9 mouse cellular contexts compared by ENCODE assay signal in the genomic region with DNA sequence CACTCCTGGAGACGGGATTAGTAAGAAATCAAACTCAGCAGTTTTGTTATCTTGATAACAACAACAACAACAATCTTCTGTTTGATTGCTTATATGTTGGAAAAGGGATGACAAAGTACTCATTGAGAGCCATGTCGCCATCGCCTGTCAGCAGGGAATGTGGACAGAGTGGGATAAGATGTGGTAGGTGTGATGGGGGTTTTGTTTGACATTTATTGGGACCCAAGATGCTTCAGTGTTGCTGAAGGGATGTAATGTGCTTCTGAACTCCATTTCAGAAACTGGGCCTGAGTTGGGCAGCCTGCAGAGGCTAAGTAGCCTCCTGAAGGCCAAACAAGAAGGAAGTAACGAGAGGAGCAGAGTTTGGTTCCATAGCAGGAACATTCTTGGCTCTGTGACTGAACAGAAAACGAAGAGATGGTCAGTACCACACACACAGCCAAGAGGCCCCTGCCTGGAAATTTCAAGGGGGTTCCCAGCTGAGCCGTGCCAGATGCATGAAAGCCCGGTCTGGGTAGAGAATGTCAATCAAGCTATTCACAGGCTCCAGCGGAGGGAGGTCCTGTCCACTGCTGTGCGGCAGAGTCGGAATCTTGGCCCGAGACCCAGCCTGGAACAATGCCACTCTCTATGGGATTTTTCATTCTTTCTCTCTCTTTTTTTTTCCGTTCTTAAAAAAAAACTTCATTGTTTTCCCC. TPM values are rescaled to one million over a fixed set of nuclear protein-coding genes. Genes with fewer than 3 reads are reported as not detected.
DNase-seq lines count a peak whose midpoint lies in the region; ATAC-seq lines count a peak whose summit lies in the region.
"Had no signal": no experiment of that assay in that cellular context is flagged by ENCODE, and none has a peak within 500 bp of the region (broad histone marks: within the 10 kb centered on the region; RNA-seq: fewer than 3 reads in every experiment).

No protein-coding gene starts in this region.

- DNase-seq in kidney, postnatal 25 days: peak; percentile 25 to 34
- peak; percentile 53 to 63 for DNase-seq in cerebellum, postnatal 36 days
- DNase-seq in gastrocnemius, postnatal 25 days: peak; percentile 27
- DNase-seq in lung, postnatal 25 days (ENCODE audit: low spot score): peak; percentile 6
- no peak for DNase-seq in thymus, postnatal 4 days

- 59% methylated on average over 12 of the region's 12 CpGs for WGBS in kidney, embryonic 15.5 days
- 45% methylated on average over 12 of the region's 12 CpGs for WGBS in intestine, embryonic 15.5 days
- 45% methylated on average over 12 of the region's 12 CpGs for WGBS in stomach, embryonic 15.5 days

- H3K4me3 ChIP-seq in kidney, embryonic 15.5 days (replicated peaks): no peak overlapping the region
- no peak overlapping the region for H3K4me3 ChIP-seq in intestine, embryonic 15.5 days (replicated peaks)
- H3K4me3 ChIP-seq in stomach, embryonic 15.5 days (replicated peaks): no peak overlapping the region
- H3K4me3 ChIP-seq: megakaryocyte, embryonic 14.5 days had no signal

- no peak overlapping the region for H3K4me2 ChIP-seq in kidney, embryonic 15.5 days
- peak overlapping the region; percentile 27; the same call in 1 of the 2 replicates for H3K4me2 ChIP-seq in intestine, embryonic 15.5 days (replicated peaks)
- H3K4me2 ChIP-seq in stomach, embryonic 15.5 days: peak overlapping the region; percentile 23; the same call in 1 of the 2 replicates

- ATAC-seq in kidney, embryonic 15.5 days (replicated peaks; ENCODE audit: low FRiP score): no peak
- peak; percentile 62 for ATAC-seq in intestine, embryonic 15.5 days
- peak; percentile 39; the same call in 1 of the 2 replicates for ATAC-seq in stomach, embryonic 15.5 days (ENCODE audit: insufficient read depth, low FRiP score, low read depth)

- H3K27me3 ChIP-seq in kidney, embryonic 15.5 days: no peaks in the 10 kb centered on the region
- no peaks in the 10 kb centered on the region for H3K27me3 ChIP-seq in intestine, embryonic 15.5 days (replicated peaks)
- H3K27me3 ChIP-seq in stomach, embryonic 15.5 days (replicated peaks): no peaks in the 10 kb centered on the region
- H3K27me3 ChIP-seq: megakaryocyte, embryonic 14.5 days had no signal

- H3K36me3 ChIP-seq in kidney, embryonic 15.5 days: no peaks in the 10 kb centered on the region
- H3K36me3 ChIP-seq in intestine, embryonic 15.5 days: no peaks in the 10 kb centered on the region
- H3K36me3 ChIP-seq in stomach, embryonic 15.5 days: no peaks in the 10 kb centered on the region

- no peak overlapping the region for H3K27ac ChIP-seq in kidney, embryonic 15.5 days
- H3K27ac ChIP-seq in intestine, embryonic 15.5 days: peak overlapping the region; percentile 29; the same call in 1 of the 2 replicates
- H3K27ac ChIP-seq in stomach, embryonic 15.5 days: no peak overlapping the region

- H3K4me1 ChIP-seq in kidney, embryonic 15.5 days: 0 out of 2 replicates have a peak, but pooled peaks cover 4% of the 10 kb centered on the region
- 0 out of 2 replicates have a peak, but pooled peaks cover 2% of the 10 kb centered on the region for H3K4me1 ChIP-seq in intestine, embryonic 15.5 days (replicated peaks)
- H3K4me1 ChIP-seq in stomach, embryonic 15.5 days: 0 out of 2 replicates have a peak, but pooled peaks cover 3% of the 10 kb centered on the region
- H3K4me1 ChIP-seq: megakaryocyte, embryonic 14.5 days had no signal

- H3K9me3 ChIP-seq in kidney, embryonic 15.5 days (replicated peaks): no peaks in the 10 kb centered on the region
- no peaks in the 10 kb centered on the region for H3K9me3 ChIP-seq in intestine, embryonic 15.5 days
- no peaks in the 10 kb centered on the region for H3K9me3 ChIP-seq in stomach, embryonic 15.5 days
- H3K9me3 ChIP-seq: megakaryocyte, embryonic 14.5 days had no signal

- no peak overlapping the region for H3K9ac ChIP-seq in kidney, embryonic 15.5 days
- no peak overlapping the region for H3K9ac ChIP-seq in intestine, embryonic 15.5 days
- no peak overlapping the region for H3K9ac ChIP-seq in stomach, embryonic 15.5 days

RNA-seq across cellular contexts. Expression of a gene that starts 48.0 kb away (rescaled TPM):
- polyA plus RNA-seq in kidney, embryonic 15.5 days (2015; fragmentation: Nextera tagmentation; extraction: Ambion mirVana): 45.9 and 46.1 TPM in 2 replicates
- 10 to 100 TPM; 19.5 to 22.7 TPM for total RNA-seq in gastrocnemius, postnatal 25 days (2021)
- 82.3 and 90.4 TPM in 2 replicates for polyA plus RNA-seq in intestine, embryonic 15.5 days (2015; fragmentation: Nextera tagmentation; extraction: Ambion mirVana)
- polyA plus RNA-seq in stomach, embryonic 15.5 days (2015; fragmentation: Nextera tagmentation; extraction: Ambion mirVana): 43.9 and 45.9 TPM in 2 replicates

RNA-seq across cellular contexts. Expression of a gene that starts 49.1 kb away (rescaled TPM):
- polyA plus RNA-seq in kidney, embryonic 15.5 days (2015; fragmentation: Nextera tagmentation; extraction: Ambion mirVana): 4.6 and 5.9 TPM in 2 replicates
- 10 to 100 TPM; 32.0 to 41.5 TPM for total RNA-seq in gastrocnemius, postnatal 25 days (2021)
- polyA plus RNA-seq in intestine, embryonic 15.5 days (2015; fragmentation: Nextera tagmentation; extraction: Ambion mirVana): 3.6 and 5.2 TPM in 2 replicates
- 5.9 and 6.0 TPM in 2 replicates for polyA plus RNA-seq in stomach, embryonic 15.5 days (2015; fragmentation: Nextera tagmentation; extraction: Ambion mirVana)
